Mouse (Mus musculus) lung, postnatal 0 days (tissue): ENCODE measurements around the gene Usp45.

Source experiments
- CTCF ChIP-seq: IDR thresholded peaks from 2 replicates; pipeline ENCODE4 v1.5.1; 2016; ENCODE audit warnings: antibody characterized with exemption, mild to moderate bottlenecking
- EP300 ChIP-seq: IDR thresholded peaks from 2 replicates; pipeline ENCODE4 v1.6.1; 2016; ENCODE audit warnings: antibody characterized with exemption, mild to moderate bottlenecking, control low read depth

DNA sequence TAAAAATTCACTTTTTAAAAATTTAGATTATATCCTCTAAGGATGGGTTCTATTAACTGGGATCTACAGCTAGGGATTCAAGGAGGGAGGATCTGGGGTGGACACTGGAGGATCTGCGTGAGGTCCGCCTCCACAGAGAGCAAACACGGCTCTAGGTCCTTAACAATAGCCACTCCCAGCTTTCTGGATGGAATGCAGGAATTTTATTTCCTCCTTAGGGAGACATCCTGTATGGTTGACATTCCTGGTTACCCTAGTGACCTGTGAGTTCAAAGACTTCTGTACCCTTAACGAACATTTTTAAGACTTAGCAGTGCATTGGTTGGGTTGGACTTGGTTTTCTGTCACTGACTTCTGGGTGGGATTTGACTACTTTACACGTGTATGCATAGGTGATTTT is 21.2 kb upstream of the Usp45 start:
- TF ChIP-seq EP300 (no peak), CTCF (no peak)
